In genomic region chr13:23554925-23555838, GRCm38 (mm10) we compare ENCODE assay signal across 1 mouse cellular context.
TF ChIP-seq lines count a peak whose summit lies in the region.

No protein-coding gene starts in this region.

TF ChIP-seq in C2C12, 6 proteins besides CTCF, POLR2A, EP300 and RAD21:
- TF ChIP-seq FOSL1 (IDR thresholded peaks at IDR 0.05; ENCODE audit: insufficient read depth, low read length, poor library complexity, severe bottlenecking): no peak
- peak; percentile 37 for TF ChIP-seq CEBPB (IDR thresholded peaks at IDR 0.05; ENCODE audit: low read depth)
